Mouse (Mus musculus): ENCODE results near the gene Cds1. TPM values are rescaled to one million over a fixed set of nuclear protein-coding genes. Genes with fewer than 3 reads are reported as not detected.

Cds1 gene
- polyA plus RNA-seq, 1 experiment from 2014 or later = 2.2 TPM

GRCm38 (mm10) chr5:101761685-101762084 lies 3.2 kb upstream of the Cds1 start:
- Histone ChIP-seq H3K27me3 (ENCODE audit: insufficient read depth, low read length) (peaks cover 34% of the 10 kb centered on the region), H3K4me3 (ENCODE audit: low read depth, low read length) (no peak overlapping the region), H3K4me1 (ENCODE audit: insufficient read depth) (no peaks in the 10 kb centered on the region), H3K4me2 (no peak overlapping the region), H3K9me3 (ENCODE audit: low read depth, low read length) (no peaks in the 10 kb centered on the region), H3K9ac (no peak overlapping the region), H3K27ac (ENCODE audit: low read depth) (no peak overlapping the region), H3K36me3 (ENCODE audit: insufficient read depth) (no peaks in the 10 kb centered on the region)
- WGBS = 64% methylated on average over 4 of the region's 4 CpGs
- no peak for DNase-seq
- no peak for ATAC-seq (ENCODE audit: insufficient read depth)
- TF ChIP-seq CTCF (IDR thresholded peaks at IDR 0.05; ENCODE audit: low read depth) = no peak

GRCm38 (mm10) chr5:101763571-101763970 lies 1.4 kb upstream of the Cds1 start:
- Histone ChIP-seq H3K9ac (no peak overlapping the region), H3K36me3 (ENCODE audit: insufficient read depth) (no peaks in the 10 kb centered on the region), H3K27me3 (ENCODE audit: insufficient read depth, low read length) (peaks cover 50% of the 10 kb centered on the region), H3K27ac (ENCODE audit: low read depth) (no peak overlapping the region), H3K4me2 (no peak overlapping the region), H3K4me1 (ENCODE audit: insufficient read depth) (no peaks in the 10 kb centered on the region), H3K9me3 (ENCODE audit: low read depth, low read length) (no peaks in the 10 kb centered on the region), H3K4me3 (ENCODE audit: low read depth, low read length) (no peak overlapping the region)
- TF ChIP-seq CTCF (IDR thresholded peaks at IDR 0.05; ENCODE audit: low read depth) = no peak
- DNase-seq = no peak
- WGBS = 16% methylated on average over 2 of the region's 2 CpGs
- no peak for ATAC-seq (ENCODE audit: insufficient read depth)

GRCm38 (mm10) chr5:101765390-101765901 lies 516 bp downstream of the Cds1 start:
- ATAC-seq (ENCODE audit: insufficient read depth) = peak; percentile 55; the same call in 1 of the 2 replicates
- Histone ChIP-seq H3K27ac (ENCODE audit: low read depth) (no peak overlapping the region), H3K36me3 (ENCODE audit: insufficient read depth) (no peaks in the 10 kb centered on the region), H3K4me2 (peak overlapping the region; percentile 100), H3K9me3 (ENCODE audit: low read depth, low read length) (no peaks in the 10 kb centered on the region), H3K27me3 (ENCODE audit: insufficient read depth, low read length) (peaks cover 55% of the 10 kb centered on the region), H3K9ac (peak overlapping the region; percentile 58), H3K4me1 (ENCODE audit: insufficient read depth) (no peaks in the 10 kb centered on the region), H3K4me3 (ENCODE audit: low read depth, low read length) (peak overlapping the region; percentile 71)
- peak; percentile 57 for DNase-seq
- WGBS = under 1% methylated on average over 41 of the region's 45 CpGs
- TF ChIP-seq CTCF (IDR thresholded peaks at IDR 0.05; ENCODE audit: low read depth) = no peak

GRCm38 (mm10) chr5:101766248-101766647 lies 1.3 kb downstream of the Cds1 start:
- Histone ChIP-seq H3K27ac (ENCODE audit: low read depth) (no peak overlapping the region), H3K27me3 (ENCODE audit: insufficient read depth, low read length) (peaks cover 55% of the 10 kb centered on the region), H3K4me3 (ENCODE audit: low read depth, low read length) (peak overlapping the region; percentile 71; the same call in 1 of the 2 replicates), H3K9ac (no peak overlapping the region), H3K4me1 (ENCODE audit: insufficient read depth) (no peaks in the 10 kb centered on the region), H3K36me3 (ENCODE audit: insufficient read depth) (no peaks in the 10 kb centered on the region), H3K9me3 (ENCODE audit: low read depth, low read length) (no peaks in the 10 kb centered on the region), H3K4me2 (peak overlapping the region; percentile 100)
- DNase-seq = no peak
- no peak for TF ChIP-seq CTCF (IDR thresholded peaks at IDR 0.05; ENCODE audit: low read depth)
- 16% methylated on average over 6 of the region's 6 CpGs for WGBS
- ATAC-seq (ENCODE audit: insufficient read depth) = no peak

GRCm38 (mm10) chr5:101767086-101767485 lies 2.2 kb downstream of the Cds1 start:
- 38% methylated on average over 5 of the region's 5 CpGs for WGBS
- H3K4me1 ChIP-seq (ENCODE audit: insufficient read depth) = no peaks in the 10 kb centered on the region
- DNase-seq (no peak), ATAC-seq (ENCODE audit: insufficient read depth) (no peak)
- no peak overlapping the region for H3K4me2 ChIP-seq
- no peaks in the 10 kb centered on the region for H3K36me3 ChIP-seq (ENCODE audit: insufficient read depth)
- no peak overlapping the region for H3K9ac ChIP-seq
- H3K27me3 ChIP-seq (ENCODE audit: insufficient read depth, low read length) = peaks cover 55% of the 10 kb centered on the region
- no peak for TF ChIP-seq CTCF (IDR thresholded peaks at IDR 0.05; ENCODE audit: low read depth)
- no peak overlapping the region for H3K27ac ChIP-seq (ENCODE audit: low read depth)
- no peak overlapping the region for H3K4me3 ChIP-seq (ENCODE audit: low read depth, low read length)
- no peaks in the 10 kb centered on the region for H3K9me3 ChIP-seq (ENCODE audit: low read depth, low read length)

- no peaks in the 10 kb centered on the region for H3K36me3 ChIP-seq (ENCODE audit: insufficient read depth)
- no peak overlapping the region for H3K4me2 ChIP-seq
- no peaks in the 10 kb centered on the region for H3K9me3 ChIP-seq (ENCODE audit: low read depth, low read length)
- TF ChIP-seq CTCF (IDR thresholded peaks at IDR 0.05; ENCODE audit: low read depth) = no peak
- ATAC-seq (ENCODE audit: insufficient read depth) (no peak), DNase-seq (no peak)
- WGBS = 59% methylated on average over 6 of the region's 6 CpGs
- peaks cover 55% of the 10 kb centered on the region for H3K27me3 ChIP-seq (ENCODE audit: insufficient read depth, low read length)
- no peak overlapping the region for H3K9ac ChIP-seq
- no peaks in the 10 kb centered on the region for H3K4me1 ChIP-seq (ENCODE audit: insufficient read depth)
- H3K27ac ChIP-seq (ENCODE audit: low read depth) = no peak overlapping the region
- H3K4me3 ChIP-seq (ENCODE audit: low read depth, low read length) = no peak overlapping the region
Observed at GRCm38 (mm10) chr5:101767486-101767885, 2.6 kb downstream of the Cds1 start.

GRCm38 (mm10) chr5:101768558-101768957 lies 3.6 kb downstream of the Cds1 start:
- no peaks in the 10 kb centered on the region for H3K9me3 ChIP-seq (ENCODE audit: low read depth, low read length)
- H3K4me3 ChIP-seq (ENCODE audit: low read depth, low read length) = no peak overlapping the region
- H3K4me1 ChIP-seq (ENCODE audit: insufficient read depth) = no peaks in the 10 kb centered on the region
- no peak overlapping the region for H3K27ac ChIP-seq (ENCODE audit: low read depth)
- WGBS = 84% methylated on average over 7 of the region's 7 CpGs
- no peaks in the 10 kb centered on the region for H3K36me3 ChIP-seq (ENCODE audit: insufficient read depth)
- no peak for TF ChIP-seq CTCF (IDR thresholded peaks at IDR 0.05; ENCODE audit: low read depth)
- H3K9ac ChIP-seq = no peak overlapping the region
- no peak overlapping the region for H3K4me2 ChIP-seq
- H3K27me3 ChIP-seq (ENCODE audit: insufficient read depth, low read length) = peaks cover 50% of the 10 kb centered on the region
- ATAC-seq (ENCODE audit: insufficient read depth) = no peak
- DNase-seq = no peak

All from lung, embryonic 14.5 days (tissue).